Mouse (Mus musculus): Measurements from ENCODE around the gene Slc29a1.

- TF ChIP-seq CTCF (IDR thresholded peaks at IDR 0.05) (no peak), POLR2A (IDR thresholded peaks at IDR 0.05; ENCODE audit: insufficient read depth, low read depth, low read length) (no peak), EP300 (IDR thresholded peaks at IDR 0.05; ENCODE audit: insufficient read depth, low read depth, low read length) (no peak)
Measured at GRCm38 (mm10) chr17:45616679-45617078, 17.3 kb upstream of the Slc29a1 start.
